Mouse (Mus musculus) adipose tissue, adult 10 weeks (tissue): ENCODE measurements around the gene Mob1a. TPM values are rescaled to one million over a fixed set of nuclear protein-coding genes. Genes with fewer than 3 reads are reported as not detected.

ENCODE experiments used
- polyA plus RNA-seq: library from polyadenylated mRNA; stranded (reverse); fragments of 350-450 nt; fragmentation: Illumina TruSeq; extraction: RNeasy Lipid Tissue Mini Kit (QIAGEN cat#74804); gene quantifications from one replicate; pipeline ENCODE4 v1.2.3, GENCODE M21; 2014; ENCODE audit warnings: low read depth, low replicate concordance

The Mob1a gene
- polyA plus RNA-seq, result 79.4 TPM

DNA sequence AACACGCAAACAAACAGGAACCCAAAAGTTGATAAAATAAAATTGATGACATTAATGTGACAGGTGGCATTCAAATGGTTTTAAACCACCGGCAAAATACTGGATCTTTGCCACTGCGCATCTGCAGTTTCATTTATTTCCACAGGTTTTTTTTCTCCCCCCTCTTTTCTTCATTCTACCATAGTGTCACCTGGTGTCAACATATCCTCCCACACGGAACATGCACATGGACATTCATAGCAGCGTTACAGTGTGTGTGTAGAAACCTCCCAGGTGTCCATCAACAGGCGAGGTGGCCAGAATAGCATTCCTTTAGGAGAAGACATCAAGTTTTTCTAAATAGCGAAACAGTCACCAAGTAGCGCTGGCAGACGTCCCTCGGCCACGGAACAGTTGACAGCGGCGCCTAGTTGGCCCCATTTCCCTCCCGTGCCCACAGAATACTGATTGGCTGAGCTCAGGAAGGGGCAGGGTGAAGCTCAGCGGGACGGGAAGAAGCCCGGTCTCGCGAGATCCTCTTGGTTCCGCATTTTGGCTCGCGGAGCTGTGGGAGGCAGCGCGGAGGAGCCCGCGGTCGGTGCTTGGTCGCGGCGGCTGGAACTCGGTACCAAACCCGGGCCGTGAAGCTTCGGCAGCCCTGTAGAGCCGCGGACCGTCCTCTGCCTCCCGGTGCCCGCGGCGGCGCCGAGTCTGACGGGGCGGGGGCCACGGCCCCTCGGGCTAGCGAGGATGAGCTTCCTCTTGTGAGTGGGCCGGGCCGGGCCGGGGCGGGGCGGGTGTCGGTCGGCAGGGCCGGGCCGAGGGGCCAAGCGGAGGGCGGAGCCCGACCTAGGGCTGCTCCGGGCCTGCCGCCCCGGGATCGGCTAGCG lies at the start of gene Mob1a, which contains the start of gene Mthfd2:
TSS of gene Mob1a (plus strand) at position 492 of the 869 bp plus-strand sequence.
TSS of gene Mthfd2 (minus strand) at position 384 of the 869 bp plus-strand sequence.

DNA sequence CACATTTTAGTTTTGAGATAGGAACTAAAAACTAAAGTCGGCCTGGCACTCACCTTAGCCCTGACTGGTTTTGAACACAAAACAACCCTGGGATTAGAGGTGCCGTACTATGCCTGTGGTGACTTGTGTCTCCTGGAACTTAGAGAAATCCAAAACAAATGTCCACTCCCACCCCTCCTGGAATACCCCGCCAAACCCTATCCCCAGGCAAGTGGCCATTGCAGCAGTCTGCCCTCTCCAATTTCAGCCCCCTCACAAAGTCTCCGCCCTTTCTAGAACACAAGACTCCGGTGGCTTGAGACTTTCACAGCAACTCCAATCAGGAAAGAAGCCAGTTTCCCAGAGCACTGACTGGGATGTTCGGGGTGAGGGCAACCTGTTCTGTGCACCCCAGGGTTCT lies 23.1 kb downstream of the Mob1a start, which contains the start of gene Bola3:
TSS of gene Bola3 (plus strand) at position 275 of the 400 bp plus-strand sequence.

Other genes with a start within 250 kb of the Mob1a start
- gene Pcgf1, start 248.1 kb upstream of the Mob1a start, polyA plus RNA-seq, result 14.9 TPM
- 1.5 TPM for gene Lbx2, start 239.6 kb upstream of the Mob1a start, polyA plus RNA-seq
- gene Ccdc142, start 224.4 kb upstream of the Mob1a start, polyA plus RNA-seq, result 3.6 TPM
- gene Gm42688, start 224.4 kb upstream of the Mob1a start, polyA plus RNA-seq, result 3.8 TPM
- gene Mrpl53, start 217.0 kb upstream of the Mob1a start, polyA plus RNA-seq, result 73.1 TPM
- gene Mogs, start 210.5 kb upstream of the Mob1a start, polyA plus RNA-seq, result 34.0 TPM
- gene Wbp1, start 204.5 kb upstream of the Mob1a start, polyA plus RNA-seq, result 99.3 TPM
- gene Ino80b, start 200.6 kb upstream of the Mob1a start, polyA plus RNA-seq, result 26.8 TPM
- gene Rtkn, start 190.6 kb upstream of the Mob1a start, polyA plus RNA-seq, result 21.8 TPM
- 3.0 TPM for gene Wdr54, start 169.6 kb upstream of the Mob1a start, polyA plus RNA-seq
- gene 1700003E16Rik, start 169.6 kb upstream of the Mob1a start, polyA plus RNA-seq, result 14.5 TPM
- gene Dctn1, start 160.1 kb upstream of the Mob1a start, polyA plus RNA-seq, result 74.4 TPM
- 1.2 TPM for gene Slc4a5, start 106.2 kb upstream of the Mob1a start, polyA plus RNA-seq
- 87.5 TPM for gene Mthfd2, start 108 bp upstream of the Mob1a start, polyA plus RNA-seq
- gene Bola3, start 23.1 kb downstream of the Mob1a start, polyA plus RNA-seq, result 72.0 TPM
- 17.2 TPM for gene Tet3, start 133.1 kb downstream of the Mob1a start, polyA plus RNA-seq
- gene Dguok, start 181.0 kb downstream of the Mob1a start, polyA plus RNA-seq, result 54.3 TPM
- gene Actg2, start 210.2 kb downstream of the Mob1a start, polyA plus RNA-seq, result 787 TPM
- 24.4 TPM for gene Stambp, start 246.7 kb downstream of the Mob1a start, polyA plus RNA-seq